Mouse (Mus musculus): ENCODE measurements around the gene F930015N05Rik.

The F930015N05Rik gene

DNA sequence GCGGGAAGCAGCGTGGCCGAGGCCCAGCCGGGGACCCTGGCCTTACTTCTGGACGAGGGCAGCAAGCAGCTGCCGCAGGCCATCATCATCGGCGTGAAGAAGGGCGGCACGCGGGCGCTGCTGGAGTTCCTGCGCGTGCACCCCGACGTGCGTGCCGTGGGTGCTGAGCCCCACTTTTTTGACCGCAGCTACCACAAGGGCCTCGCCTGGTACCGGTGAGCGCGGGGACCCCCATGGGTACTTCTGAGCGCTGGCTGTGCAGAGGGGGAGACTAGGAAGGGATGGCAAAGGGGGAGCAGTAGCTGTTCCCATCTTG lies at the start of gene F930015N05Rik:
Gene F930015N05Rik, minus strand, starts transcription at position 242 of the 316 bp plus-strand sequence.
- DNase-seq = no peak

DNA sequence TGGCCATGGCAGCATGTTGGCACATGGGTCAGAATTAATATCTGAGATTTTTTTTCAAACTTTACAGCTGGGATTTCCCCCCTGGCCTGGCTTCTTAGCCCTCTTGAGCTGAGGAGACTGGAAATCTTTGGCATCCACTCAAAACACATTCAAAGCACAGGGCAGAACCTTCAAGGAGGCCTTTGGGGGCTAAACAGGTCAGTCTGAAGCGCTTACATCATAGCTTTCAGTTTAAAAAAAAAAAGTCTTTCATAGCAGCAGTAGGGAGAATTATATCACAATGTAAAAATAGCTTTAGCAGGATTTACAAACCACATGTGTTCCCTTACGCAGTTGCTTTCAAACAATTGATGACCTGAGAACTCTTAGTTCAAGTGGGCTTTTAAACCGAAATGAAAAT lies 45.0 kb upstream of the F930015N05Rik start:
- no peak for DNase-seq

DNA sequence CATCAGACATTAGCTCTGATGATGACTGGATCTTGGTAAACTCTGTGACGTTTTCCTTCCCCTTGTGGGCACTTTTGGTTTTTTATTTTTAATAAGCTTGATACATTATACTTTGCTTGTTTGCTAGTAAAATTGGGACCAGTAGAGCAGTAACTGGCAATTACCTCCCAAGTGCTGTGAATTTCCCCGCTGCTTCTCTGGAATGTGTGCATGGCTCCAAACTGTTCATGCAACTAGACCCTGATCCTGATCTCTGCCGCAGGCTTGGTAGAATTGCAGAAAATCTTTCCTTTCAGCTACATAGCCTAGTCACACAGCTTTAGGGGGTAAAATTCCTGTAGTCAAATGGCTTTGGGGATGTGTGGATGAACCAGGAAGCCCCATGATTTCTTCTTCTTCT lies 37.2 kb upstream of the F930015N05Rik start:
- DNase-seq = no peak

DNA sequence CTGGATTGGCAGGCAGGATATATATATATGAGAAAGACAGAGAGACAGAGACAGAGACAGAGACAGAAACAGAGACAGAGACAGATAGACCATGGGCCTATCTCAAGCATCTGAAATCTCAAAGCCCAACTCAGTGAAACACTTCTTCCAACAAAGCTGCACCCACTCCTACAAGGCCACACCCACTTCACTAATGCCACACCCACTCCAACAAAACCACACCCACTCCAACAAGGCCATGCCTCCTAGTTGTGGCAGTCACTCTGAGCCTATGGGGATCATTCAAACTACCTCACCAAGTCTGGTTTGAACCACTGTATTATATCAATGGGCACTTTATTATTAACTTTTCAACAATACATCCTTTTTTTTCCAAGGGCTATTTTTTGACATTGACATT lies 34.2 kb upstream of the F930015N05Rik start:
- no peak for DNase-seq

DNA sequence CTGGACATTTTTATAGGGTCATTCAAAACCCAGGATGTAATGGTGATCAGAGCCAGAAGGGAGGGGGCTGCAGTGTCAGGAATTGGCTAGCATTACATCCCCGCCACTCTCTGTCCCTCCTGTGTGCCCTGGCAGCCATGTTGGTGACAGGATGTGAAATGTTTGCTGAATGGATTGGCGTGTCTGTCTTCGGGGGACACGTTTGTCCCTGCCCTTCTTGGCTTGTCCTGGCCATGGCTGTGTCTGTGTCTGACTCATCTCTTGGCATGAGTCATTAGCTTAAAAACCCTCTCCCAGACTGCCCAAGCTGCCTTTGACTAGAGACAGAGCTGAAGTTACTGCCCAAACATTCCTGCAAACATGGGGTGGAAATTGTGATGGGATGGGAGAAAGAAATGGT lies 32.3 kb upstream of the F930015N05Rik start:
- DNase-seq = no peak

DNA sequence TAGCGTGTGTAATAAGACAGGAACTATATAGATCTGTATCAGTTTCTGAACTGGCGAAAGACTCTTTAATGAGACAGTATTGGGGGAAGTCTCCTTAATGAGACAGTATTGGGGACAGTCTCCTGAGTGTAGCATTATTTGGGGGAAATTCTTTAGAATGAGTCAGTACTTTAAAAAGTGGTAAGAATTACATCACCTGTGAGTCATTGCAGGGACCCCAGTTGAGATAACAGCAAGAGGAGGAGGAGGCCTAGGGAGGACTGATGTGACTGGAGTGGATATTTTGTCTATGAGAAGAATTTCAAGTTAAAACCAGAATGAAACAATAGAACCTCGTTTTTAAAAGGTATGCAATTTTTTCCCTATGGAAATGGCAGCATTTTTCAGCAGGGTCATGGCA lies 25.3 kb upstream of the F930015N05Rik start:
- DNase-seq = no peak

DNA sequence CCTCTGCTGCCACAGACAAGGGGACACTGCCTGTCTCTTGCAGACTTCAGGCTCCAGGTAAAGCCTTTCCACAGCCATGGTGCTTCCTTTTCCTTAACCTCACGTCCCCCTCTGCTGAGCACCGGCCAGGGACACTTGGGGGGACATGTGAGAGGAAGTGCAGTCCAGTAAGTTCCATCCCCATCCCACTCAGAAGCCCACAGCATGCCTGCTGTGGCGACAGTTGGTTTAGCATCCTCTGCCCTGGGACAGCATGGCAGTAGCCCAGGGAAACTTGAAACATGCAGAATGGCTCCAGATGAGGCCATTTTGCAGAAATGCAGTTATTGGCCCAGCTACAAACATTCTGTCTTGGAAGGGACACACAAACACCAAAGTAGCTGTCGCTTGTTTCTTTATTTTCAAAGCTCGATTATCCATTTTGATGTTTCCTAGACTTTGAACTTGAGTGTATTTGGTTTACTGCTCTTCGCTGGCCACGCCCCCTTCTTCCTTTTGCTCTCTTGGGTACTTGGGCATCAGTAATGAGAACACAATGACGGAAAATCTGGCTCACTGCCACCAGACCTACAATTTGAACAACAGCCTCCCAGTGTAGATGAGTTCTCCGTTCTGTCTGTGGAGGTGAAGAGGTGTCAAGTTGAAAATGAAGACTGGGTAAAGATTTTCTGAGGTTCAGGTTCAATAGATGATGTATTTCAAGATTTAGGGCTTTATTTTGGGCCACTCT lies 12.3 kb upstream of the F930015N05Rik start:
- DNase-seq = peak in 1 of 2 experiments; percentile 14

DNA sequence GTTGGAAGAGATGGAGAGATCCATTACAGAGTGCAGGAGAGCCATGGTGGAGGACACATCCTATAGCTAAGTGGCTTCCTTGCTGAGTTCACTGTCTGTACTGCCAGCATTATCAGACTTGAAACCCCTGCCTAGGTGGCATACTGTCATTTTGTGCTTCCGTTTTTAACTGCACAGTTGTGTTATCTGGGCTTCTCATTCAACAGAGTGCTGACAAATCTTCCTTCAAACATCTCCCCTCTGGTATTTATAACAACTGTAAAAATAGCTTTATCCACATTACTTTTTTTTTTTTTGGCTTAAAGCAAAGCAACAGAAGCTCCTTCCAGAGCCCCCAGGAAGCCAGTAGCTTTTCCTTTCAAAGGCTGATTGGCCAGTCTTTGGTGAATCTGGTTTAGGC lies 8.8 kb upstream of the F930015N05Rik start:
- no peak for DNase-seq

DNA sequence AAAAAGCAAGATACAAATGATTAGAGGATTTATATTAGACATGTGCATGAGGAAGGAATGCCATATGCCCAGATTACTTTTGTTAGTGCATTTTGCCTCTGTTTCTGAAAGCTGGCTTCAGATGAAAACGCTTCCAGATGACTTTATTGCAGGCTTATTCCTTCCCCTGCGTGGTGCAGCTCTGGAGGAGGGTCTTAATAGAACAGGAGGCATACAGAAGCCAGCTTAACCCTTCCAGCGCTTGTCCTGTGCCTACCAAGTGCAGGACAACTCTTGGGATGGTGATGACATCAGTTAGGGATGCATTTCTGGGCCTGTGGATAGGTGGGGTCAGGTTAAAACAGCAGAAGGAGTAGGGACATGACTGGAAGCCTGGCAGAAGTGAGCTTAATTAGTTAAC lies 6.2 kb upstream of the F930015N05Rik start:
- no peak for DNase-seq

DNA sequence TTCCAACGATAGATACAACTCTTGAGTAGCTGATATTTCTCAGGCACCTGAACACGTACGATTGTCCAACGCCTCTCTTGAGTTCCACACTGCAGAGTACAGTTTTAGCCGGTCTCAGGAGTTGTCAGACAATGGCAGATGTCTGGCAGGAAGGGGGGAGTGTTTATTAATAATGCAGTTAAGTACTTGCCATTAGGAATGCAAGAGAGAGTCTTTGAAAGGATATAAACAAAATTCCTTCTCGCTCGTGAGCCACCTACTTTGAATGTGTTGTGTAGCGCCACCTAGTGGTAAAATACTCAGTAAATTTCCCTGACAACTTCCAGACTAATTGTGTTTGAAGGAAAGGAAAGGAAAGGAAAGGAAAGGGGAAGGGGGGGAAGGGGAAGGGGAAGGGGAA lies 5.7 kb upstream of the F930015N05Rik start:
- peak in 1 of 2 experiments; percentile 52 for DNase-seq

DNA sequence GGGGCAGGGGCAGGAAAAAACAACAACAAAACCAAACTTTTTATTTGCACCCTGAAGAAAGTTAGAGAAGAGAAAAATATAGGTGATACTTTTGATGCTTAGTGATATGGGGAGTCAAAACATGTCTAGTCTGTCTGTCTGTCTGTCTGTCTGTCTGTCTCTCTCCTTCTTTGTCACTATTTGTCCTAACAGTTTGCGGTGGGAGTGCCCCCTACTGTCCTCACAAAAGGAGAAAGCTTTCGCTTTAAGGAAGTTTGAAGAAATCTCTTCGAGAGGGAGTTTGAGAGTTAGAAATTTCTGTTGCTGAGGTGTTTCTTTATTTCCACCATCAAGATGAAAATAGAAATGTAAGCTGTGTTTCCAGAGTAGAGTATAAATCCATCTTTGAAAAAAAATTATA lies 2.5 kb upstream of the F930015N05Rik start:
- no peak for DNase-seq

DNA sequence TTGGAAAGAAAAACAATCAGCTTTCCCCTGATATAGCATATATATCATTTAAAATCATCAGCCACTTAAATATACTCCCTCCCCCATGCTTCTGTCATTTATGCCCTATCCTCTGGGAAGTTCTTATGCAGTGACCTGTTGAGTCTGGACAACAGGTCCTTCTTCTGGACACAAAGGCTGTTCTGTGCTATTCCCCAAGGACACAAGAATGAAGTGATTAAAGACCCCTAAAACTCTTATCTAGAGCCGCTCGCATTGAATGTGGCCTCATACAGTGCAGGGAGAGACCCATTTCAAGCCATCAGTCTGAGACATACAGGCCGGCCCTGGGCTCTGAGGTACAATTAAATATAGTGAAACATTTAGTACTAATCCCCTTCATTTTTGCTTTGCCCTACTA lies 1.3 kb upstream of the F930015N05Rik start:
- no peak for DNase-seq

DNA sequence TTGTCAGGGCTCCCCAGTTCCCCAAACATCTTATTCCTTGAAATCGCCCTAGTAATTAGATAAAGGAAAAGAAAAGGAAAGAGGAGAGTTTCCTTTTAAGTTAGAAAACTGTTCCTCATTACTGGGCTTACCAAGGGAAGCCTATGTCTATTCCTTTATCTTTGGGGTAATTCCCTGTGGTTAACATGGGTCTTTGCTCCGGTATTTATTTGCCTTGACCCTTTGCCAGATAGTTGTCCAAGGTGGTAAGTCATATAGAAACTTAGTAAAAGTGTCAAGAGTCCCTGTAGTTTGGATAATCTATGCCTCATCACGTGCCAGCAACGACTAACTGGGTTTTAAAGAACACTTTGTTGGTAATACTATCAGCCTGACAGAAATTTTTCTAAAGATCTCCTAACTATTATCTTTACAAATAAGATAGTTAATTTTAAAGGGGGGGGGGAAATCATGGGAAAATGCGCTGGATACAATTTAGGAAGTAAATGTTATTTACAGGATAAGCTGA lies 392 bp upstream of the F930015N05Rik start:
- DNase-seq = no peak

DNA sequence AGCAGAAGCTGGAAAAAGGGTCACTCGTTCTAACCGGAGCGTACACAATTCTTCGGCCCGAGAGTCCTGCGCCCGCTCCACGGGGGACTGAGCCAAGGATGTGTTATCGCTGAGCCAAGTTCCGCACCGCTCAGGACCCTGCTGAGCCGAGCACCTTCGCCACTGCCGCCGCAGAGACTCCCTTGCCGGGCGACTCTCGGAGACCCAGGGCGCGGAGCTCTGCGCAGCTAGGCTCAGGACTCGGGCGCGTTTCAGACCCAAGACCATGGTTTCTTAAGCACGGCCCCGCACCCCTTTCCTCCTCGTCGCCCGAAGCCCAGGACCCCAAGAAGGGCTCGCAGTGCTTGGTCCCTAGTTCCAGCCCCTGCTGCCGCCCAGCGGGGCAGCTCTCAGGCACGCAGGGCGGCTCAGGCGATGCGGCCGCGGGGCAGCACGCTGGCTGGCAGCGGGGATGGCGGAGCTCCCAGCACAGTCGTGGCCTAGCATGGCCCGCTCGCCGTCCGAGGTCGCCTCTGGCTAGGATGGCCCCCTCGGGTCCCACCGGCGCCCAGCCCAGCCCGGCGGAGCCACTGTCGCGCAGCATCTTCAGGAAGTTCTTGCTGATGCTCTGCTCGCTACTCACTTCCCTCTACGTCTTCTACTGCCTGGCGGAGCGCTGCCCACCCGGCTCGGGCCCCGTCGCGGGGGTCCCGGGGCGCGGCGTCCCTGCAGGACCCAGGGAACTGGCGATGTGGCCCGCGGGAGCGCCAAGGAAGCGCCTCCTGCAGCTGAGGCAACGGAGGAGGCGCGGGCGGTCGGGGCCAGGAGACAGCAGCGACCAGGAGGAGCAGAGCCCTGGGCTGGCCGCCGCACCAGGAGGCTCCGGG lies 674 bp downstream of the F930015N05Rik start:
- peak; percentile 9 to 49 for DNase-seq

DNA sequence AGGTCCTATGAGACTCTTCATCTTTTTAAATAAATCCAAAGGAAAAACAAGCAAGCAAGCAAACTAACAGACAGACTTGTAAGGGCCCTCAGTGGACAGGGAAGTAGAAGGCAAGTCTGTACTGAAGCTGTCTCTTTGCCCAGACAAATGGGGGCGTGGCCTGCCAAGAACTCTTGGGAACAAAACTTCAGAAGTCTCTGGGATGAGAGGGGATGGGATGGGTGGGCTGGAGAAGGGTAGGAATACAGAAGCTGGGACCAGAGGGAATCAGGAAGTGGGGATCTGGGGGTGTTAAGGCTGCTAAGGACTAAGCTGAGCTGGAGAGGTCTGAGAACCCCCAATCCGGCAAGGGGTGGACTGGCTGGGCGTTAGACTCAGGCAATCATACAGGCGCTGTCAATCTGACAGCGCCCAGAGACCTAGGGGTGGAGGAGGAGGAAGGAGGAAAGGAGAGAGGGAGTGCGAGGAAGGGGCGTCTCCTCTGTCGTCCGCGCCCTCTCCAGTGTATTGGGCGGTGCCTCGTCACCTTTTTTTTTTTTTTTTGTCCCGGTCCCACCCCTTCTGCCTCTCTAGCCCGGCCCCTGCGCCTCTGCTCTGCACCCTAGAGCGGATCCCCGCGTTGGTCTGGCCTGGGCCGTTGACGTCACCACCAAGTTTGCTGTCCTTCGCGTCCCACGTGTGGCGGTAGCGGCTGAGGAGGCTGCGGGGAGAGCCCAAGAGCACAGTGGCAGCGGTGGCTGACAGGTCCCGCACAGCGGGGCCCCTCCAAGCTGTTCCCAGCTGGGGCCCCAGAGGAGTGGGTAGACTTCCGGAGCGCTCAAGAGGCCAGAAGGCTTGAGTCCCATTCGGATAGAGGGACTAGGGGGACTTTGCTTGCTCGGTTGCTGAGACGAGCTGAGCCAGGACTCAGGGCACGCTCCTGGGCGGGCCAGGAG lies 1.6 kb downstream of the F930015N05Rik start, which contains the start of gene Hs3st3a1:
Gene Hs3st3a1, plus strand, starts transcription at position 722 of the 935 bp plus-strand sequence.
- DNase-seq = peak; percentile 63 to 86

DNA sequence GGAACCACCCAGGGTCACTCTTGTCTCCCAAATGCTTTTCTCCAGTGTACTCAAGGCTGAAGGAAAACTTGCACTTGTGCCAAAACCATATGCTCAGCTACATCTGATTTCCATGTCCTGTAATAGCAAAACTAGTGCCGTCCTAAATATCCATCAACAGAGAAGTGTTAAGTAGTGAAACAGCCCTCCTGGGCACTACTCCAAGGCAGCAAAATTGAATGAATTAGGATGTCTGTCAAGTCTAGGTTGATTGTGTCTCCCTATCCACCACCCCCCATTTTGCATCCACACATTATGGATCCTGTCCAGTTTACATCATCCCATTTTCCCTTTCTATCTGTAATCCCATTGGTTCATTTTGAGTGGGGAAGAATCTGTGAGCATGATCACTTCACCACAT lies 17.5 kb downstream of the F930015N05Rik start:
- no peak for DNase-seq

DNA sequence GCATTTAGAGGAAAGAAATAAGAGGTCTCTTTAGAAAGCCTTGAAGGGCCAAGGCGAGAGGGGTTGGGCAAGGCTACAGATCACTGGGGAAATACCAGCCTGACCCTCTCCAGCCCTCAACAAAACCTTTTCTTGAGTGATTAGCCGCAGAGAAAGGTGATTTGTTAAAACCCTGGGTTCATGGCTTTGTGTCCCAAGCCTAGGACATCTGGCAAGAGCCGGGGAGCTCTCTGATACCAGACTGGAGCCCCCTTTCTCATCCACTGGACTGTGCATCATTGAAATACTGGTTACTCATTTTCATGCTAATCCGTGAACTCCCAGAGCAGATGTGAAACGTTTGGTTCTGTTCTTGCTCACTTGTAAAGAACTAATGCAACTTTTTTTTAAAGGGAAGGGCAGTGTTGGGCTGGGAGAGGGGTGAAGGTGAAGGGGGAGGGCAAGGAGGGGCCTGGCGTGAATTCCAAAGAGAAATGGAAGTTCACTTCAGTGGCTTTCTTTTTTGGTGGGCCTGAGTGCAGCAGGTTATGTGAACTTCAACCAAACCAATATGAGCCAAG lies 35.8 kb downstream of the F930015N05Rik start:
- no peak for DNase-seq

DNA sequence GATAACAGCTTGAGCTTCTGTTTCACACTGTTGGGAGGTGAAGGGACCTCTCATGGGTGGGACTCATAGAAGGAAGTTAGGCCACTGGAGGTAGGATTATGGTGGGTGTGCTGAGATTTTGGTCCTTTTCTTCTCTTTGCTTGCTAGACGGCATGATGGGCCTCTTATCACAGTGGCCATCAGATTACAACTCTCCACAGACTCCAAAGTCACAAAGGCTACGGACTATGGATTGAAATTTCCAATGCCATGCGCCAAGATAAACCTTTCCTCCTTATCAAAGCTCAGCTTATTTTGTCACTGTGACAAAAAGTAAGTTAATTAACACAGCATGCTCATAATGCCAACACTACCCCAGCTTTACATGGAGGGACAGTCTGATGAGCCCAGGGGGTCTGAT lies 38.8 kb downstream of the F930015N05Rik start:
- DNase-seq = no peak

DNA sequence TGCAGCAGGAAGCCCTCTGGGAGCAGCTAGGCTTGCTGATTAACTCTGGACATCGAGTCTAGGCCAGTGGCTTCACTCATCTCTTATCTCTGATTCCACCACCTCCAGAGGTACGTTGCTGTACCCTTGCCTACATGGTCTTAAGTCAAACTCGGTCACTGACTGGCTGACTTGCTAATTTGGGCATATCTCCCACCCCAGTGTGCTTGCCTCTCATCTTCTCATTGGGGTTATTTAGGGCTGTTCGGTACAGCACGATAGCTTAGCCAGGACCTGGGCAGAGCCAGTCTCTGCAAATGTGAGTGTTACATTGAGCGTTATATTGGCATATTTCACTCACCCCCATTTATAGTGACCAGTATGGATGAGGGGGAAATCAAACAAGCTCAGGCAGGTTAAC lies 39.5 kb downstream of the F930015N05Rik start:
- no peak for DNase-seq

DNA sequence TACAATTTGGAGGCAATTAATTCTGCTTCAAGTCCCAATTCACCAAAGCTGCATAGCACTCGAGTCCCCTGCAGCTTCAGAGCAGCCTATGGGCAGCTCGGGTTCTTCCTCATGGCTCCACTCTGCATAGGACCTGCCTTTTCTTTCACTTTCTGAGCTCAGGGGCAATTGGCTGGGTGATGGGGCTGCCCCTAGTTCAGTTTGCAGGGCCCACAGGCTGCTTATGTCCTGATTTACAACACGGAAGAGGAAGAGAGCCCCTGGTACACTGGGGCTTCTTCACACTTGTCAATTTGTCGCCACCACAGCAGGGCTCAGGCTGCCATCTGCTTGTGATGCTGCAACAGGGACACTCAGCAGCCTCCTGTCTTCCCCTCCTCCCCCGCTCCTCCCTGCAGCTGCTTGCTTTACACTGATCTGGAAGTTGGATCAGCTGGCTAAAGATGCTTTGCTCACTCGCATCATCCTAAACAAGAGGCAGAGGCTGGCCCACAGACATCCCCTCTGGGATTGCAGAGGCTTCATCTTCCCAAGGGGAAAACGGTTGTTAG lies 40.0 kb downstream of the F930015N05Rik start:
- no peak for DNase-seq

DNA sequence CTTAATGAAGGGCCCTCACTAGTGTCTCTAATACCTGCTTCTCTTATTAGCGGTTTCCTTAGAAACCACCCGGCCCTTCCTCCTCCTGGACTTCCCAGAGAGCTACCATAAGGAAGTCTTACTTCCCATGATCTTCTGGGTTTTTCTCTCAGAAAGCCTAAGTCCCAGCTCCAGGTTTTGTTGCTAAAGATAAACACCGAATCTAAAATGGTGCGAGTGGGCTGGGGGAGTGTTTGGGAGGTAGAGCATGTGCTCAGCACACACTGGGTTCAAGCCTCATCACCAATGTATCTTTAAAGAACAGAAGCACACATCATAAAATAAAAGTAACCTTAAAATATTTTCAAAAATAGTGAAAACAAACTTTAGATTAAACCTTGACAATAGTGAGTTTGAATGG lies 50.1 kb downstream of the F930015N05Rik start:
- no peak for DNase-seq
